Mouse (Mus musculus) brown adipose tissue, adult 24 weeks (tissue): ENCODE data around the gene Gsdme. TPM values are rescaled to one million over a fixed set of nuclear protein-coding genes. Genes with fewer than 3 reads are reported as not detected.
A peak's percentile ranks its signal among the peaks of the same experiment; 100 is the strongest.

Source experiments
- H3K27ac ChIP-seq: fragments of 200-500 bp; replicated peaks from 2 replicates; pipeline ENCODE4 v1.5.1; 2012; ENCODE audit warnings: low read depth, mild to moderate bottlenecking, low read length
- H3K4me1 ChIP-seq: fragments of 200-500 bp; 2 replicates; pipeline ENCODE4 v1.6.1; 2012; ENCODE audit warnings: low read length, mixed read lengths; ENCODE audit not compliant: control insufficient read depth, insufficient read depth, insufficient read length
- H3K4me3 ChIP-seq: fragments of 200-500 bp; 2 replicates; pipeline ENCODE4 v1.5.1; 2012; ENCODE audit warnings: low read depth, mild to moderate bottlenecking, low read length, moderate library complexity; ENCODE audit not compliant: insufficient read depth
- polyA plus RNA-seq: library from polyadenylated mRNA; stranded (reverse); fragments of >200 nt; gene quantifications from 2 replicates; pipeline ENCODE4 v1.2.4, GENCODE M21; 2012; ENCODE audit not compliant: missing spikeins, insufficient read depth, insufficient read length

Gsdme gene
- polyA plus RNA-seq, 1 experiment, result 0.95 TPM

- peak overlapping the region; percentile 43 for H3K4me3 ChIP-seq
- H3K4me1 ChIP-seq, result no peaks in the 10 kb centered on the region
- H3K27ac ChIP-seq, result no peak overlapping the region
Observed at GRCm38 (mm10) chr6:50262310-50262709, 1.4 kb downstream of the Gsdme start.

- Histone ChIP-seq H3K4me1 (no peaks in the 10 kb centered on the region), H3K4me3 (peak overlapping the region; percentile 43), H3K27ac (no peak overlapping the region)
Observed at GRCm38 (mm10) chr6:50261922-50262261, 1.8 kb downstream of the Gsdme start.

GRCm38 (mm10) chr6:50261201-50261921 is 2.3 kb downstream of the Gsdme start:
- H3K4me1 ChIP-seq, result no peaks in the 10 kb centered on the region
- no peak overlapping the region for H3K27ac ChIP-seq
- peak overlapping the region; percentile 43 for H3K4me3 ChIP-seq

- Histone ChIP-seq H3K4me1 (no peaks in the 10 kb centered on the region), H3K27ac (no peak overlapping the region), H3K4me3 (no peak overlapping the region)
Observed at GRCm38 (mm10) chr6:50255356-50255755, 8.3 kb downstream of the Gsdme start.

- H3K4me3 ChIP-seq, result 0 out of 2 replicates have a peak overlapping the region, but pooled peaks have one; percentile 26
Observed at GRCm38 (mm10) chr6:50254723-50255184, 8.9 kb downstream of the Gsdme start.

GRCm38 (mm10) chr6:50252690-50253089 is 11.0 kb downstream of the Gsdme start:
- H3K27ac ChIP-seq, result no peak overlapping the region
- no peak overlapping the region for H3K4me3 ChIP-seq
- H3K4me1 ChIP-seq, result no peaks in the 10 kb centered on the region

More at GRCm38 (mm10) chr6:50254723-50255184, 8.9 kb downstream of the Gsdme start:
- Histone ChIP-seq H3K27ac (0 out of 2 replicates have a peak overlapping the region, but pooled peaks have one; percentile 4), H3K4me1 (no peaks in the 10 kb centered on the region)

- Histone ChIP-seq H3K4me3 (no peak overlapping the region), H3K4me1 (no peaks in the 10 kb centered on the region), H3K27ac (no peak overlapping the region)
Observed at GRCm38 (mm10) chr6:50247791-50248190, 15.9 kb downstream of the Gsdme start.

- Histone ChIP-seq H3K4me1 (no peaks in the 10 kb centered on the region), H3K4me3 (no peak overlapping the region), H3K27ac (no peak overlapping the region)
Observed at GRCm38 (mm10) chr6:50247356-50247755, 16.3 kb downstream of the Gsdme start.

GRCm38 (mm10) chr6:50244967-50245366 is 18.7 kb downstream of the Gsdme start:
- Histone ChIP-seq H3K4me1 (no peaks in the 10 kb centered on the region), H3K4me3 (no peak overlapping the region), H3K27ac (no peak overlapping the region)

- no peak overlapping the region for H3K27ac ChIP-seq
- H3K4me3 ChIP-seq, result no peak overlapping the region
- H3K4me1 ChIP-seq, result no peaks in the 10 kb centered on the region
Observed at GRCm38 (mm10) chr6:50244126-50244525, 19.5 kb downstream of the Gsdme start.

- H3K4me1 ChIP-seq, result no peaks in the 10 kb centered on the region
- H3K4me3 ChIP-seq, result no peak overlapping the region
- H3K27ac ChIP-seq, result no peak overlapping the region
Observed at GRCm38 (mm10) chr6:50240437-50240836, 23.2 kb downstream of the Gsdme start.

- no peaks in the 10 kb centered on the region for H3K4me1 ChIP-seq
- no peak overlapping the region for H3K27ac ChIP-seq
- no peak overlapping the region for H3K4me3 ChIP-seq
Observed at GRCm38 (mm10) chr6:50239902-50240301, 23.8 kb downstream of the Gsdme start.

GRCm38 (mm10) chr6:50237963-50238362 is 25.7 kb downstream of the Gsdme start:
- H3K4me3 ChIP-seq, result no peak overlapping the region
- no peaks in the 10 kb centered on the region for H3K4me1 ChIP-seq
- H3K27ac ChIP-seq, result no peak overlapping the region

- Histone ChIP-seq H3K4me3 (no peak overlapping the region), H3K27ac (no peak overlapping the region), H3K4me1 (no peaks in the 10 kb centered on the region)
Observed at GRCm38 (mm10) chr6:50232984-50233383, 30.7 kb downstream of the Gsdme start.

GRCm38 (mm10) chr6:50231288-50231687 is 32.4 kb downstream of the Gsdme start:
- no peak overlapping the region for H3K4me3 ChIP-seq
- no peaks in the 10 kb centered on the region for H3K4me1 ChIP-seq
- H3K27ac ChIP-seq, result no peak overlapping the region

- H3K4me3 ChIP-seq, result no peak overlapping the region
- H3K27ac ChIP-seq, result no peak overlapping the region
- H3K4me1 ChIP-seq, result no peaks in the 10 kb centered on the region
Observed at GRCm38 (mm10) chr6:50228180-50228579, 35.5 kb downstream of the Gsdme start.
